Mouse (Mus musculus) small intestine, adult 2 months (tissue): ENCODE measurements around the gene Acox2.

Experiments used
- CTCF ChIP-seq: fragments of 200-500 bp; IDR thresholded peaks from 2 replicates; pipeline ENCODE4 v1.5.1; 2012; ENCODE audit warnings: low read depth, mild to moderate bottlenecking, control low read depth, inconsistent platforms, low read length, moderate library complexity, mixed read lengths; ENCODE audit not compliant: insufficient replicate concordance, insufficient read length; ENCODE audit errors: extremely low read depth
- POLR2A ChIP-seq: fragments of 200-500 bp; IDR thresholded peaks from 2 replicates; pipeline ENCODE4 v1.6.1; 2012; ENCODE audit warnings: low read depth, mild to moderate bottlenecking, control low read depth, inconsistent platforms, low read length, moderate library complexity

DNA sequence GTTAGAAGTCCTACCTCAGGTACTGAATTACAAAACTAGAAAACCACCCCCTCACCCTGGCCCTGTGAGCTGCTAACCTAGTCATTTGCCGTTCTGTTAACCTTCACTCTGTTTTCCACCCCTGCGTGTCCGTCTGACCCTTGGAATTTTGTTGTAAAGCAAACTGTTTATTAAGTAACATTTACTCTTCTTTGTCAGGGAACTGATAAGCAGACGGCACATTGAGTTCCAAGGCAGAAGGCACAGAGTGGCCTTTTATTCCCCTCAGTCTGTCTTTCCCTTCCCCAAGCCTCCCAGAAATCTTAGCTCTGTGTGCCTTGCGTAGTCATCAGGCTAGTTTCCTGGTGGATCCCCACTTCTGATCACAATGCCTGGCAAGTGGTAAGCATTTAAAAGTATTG, 14.9 kb downstream of the Acox2 start:
- TF ChIP-seq POLR2A (no peak), CTCF (no peak)
